Mouse (Mus musculus) c-Kit-positive CD71-positive TER-119-positive erythroid progenitor cells, embryonic 14.5 days (primary cell): ENCODE results near the gene Nrip2.
A peak's percentile ranks its signal among the peaks of the same experiment; 100 is the strongest.

Experiments
- DNase-seq: peaks from one replicate; pipeline ENCODE4 v3.0.0-alpha.2; 2013; ENCODE audit warnings: low spot score

The Nrip2 gene

DNA sequence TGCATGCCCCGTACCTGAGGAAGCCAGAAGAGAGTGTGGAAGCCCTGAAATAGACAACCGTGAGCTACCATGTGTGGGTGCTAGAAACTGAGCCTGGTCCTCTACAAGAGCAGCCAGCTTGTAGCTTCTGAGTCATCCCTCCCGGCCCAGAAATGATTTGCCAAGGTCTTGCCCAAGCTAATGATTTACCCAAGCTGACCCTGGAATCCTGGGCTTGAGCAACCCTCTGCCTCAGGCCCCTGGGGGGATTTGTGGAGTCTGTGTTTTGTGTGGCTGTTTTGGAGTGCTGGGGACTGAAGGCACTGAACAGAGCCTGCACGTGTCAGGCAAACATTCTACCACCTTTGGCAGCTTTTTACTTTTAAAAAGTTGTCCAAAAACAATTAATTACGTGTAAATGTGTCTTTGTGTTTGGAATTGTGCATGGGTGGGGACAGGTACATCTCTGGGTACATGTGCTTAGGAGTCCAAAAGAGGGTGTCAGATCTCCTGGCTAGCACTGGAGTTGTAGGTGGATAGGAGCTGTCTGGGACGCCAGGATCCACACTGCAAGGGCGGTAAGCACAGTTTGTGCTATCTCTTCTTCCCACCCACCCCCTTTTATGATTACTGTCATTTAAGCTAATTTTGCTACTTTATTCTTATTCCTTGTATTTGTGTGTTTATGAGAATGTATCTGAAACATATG, 1.4 kb upstream of the Nrip2 start:
- DNase-seq, result no peak

- DNase-seq, result no peak
These were observed 507 bp downstream of the Nrip2 start for GRCm38 (mm10) chr6:128399421-128400185.

- no peak for DNase-seq
These were observed 5.6 kb downstream of the Nrip2 start for GRCm38 (mm10) chr6:128404708-128405107.

GRCm38 (mm10) chr6:128408544-128409125, 9.5 kb downstream of the Nrip2 start:
- DNase-seq, result no peak

DNA sequence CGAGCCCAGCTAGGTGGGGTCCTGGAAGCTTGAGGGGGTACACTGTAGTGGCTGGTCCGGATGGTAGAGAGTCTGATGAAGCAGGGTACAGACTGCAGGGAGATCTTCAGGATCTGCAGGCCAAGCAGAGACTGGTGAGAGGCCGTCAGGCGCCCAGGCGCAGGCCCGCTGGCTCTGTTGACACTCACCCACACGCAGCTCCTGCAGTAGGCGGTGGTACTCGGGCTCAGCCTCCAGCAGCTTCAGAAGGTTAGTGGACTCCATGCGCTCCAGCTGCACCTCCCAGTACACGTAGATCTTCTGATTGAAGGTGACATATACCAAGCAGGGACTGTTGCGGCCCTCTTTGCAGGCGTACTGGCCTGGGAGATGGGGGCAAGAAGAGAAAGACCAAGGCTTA, 11.2 kb downstream of the Nrip2 start:
- DNase-seq, result no peak

GRCm38 (mm10) chr6:128411115-128411514, 12.0 kb downstream of the Nrip2 start:
- peak; percentile 64 for DNase-seq

DNA sequence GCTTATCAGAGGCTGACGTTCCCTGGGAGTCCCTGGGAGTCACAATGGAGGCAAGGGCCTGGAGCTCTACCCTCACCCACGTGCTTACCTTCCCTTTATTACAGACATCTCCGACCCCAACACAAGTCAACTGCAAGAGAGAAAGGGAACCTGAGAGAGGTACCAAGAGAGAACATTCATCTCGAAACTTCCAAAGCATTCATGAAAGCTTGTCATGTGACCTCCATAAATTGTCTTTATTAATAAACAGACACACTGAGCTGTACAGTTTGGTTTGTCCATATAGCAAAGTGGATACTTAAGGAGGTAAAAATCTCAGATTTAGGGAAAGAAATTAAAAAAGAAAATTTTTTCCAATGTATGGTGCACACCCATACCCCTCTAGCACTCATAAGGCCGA, 17.1 kb downstream of the Nrip2 start:
- no peak for DNase-seq

GRCm38 (mm10) chr6:128418076-128418475, 19.0 kb downstream of the Nrip2 start:
- no peak for DNase-seq

GRCm38 (mm10) chr6:128421036-128421435, 21.9 kb downstream of the Nrip2 start:
- no peak for DNase-seq

- no peak for DNase-seq
These were observed 22.4 kb downstream of the Nrip2 start for GRCm38 (mm10) chr6:128421480-128421879.

DNA sequence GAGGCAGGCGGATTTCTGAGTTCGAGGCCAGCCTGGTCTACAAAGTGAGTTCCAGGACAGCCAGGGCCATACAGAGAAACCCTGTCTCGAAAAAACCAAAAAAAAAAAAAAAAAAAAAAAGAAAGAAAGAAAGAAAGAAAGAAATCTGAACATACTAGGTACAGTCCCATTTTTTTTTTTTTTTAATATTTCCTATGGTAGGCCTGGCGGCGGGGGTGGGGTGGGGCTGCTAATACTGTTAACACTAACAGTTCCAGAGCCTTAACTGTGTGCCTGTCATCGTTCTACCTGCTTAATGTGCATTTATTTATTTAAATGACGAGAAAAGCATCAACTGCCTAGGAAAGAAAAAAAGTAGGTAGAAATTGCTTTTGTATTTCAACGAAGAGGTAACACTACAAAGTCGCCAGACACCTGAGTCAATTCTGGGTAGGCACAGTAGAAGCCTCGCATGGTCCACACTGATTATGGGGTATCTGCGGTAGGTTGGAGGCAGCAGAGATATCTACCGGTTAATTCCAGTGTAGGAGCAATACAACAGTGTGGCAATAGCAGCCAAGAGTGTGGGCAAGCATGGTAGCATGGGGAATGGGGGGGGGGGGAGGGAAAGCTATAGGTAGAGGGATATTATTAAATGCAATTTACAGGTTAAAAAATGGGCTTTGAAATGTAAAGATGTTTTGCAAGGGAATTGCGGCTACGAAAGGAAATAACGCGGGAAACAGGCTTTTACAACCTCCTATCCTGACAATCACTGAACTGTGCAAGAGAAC, 24.6 kb downstream of the Nrip2 start:
- DNase-seq, result peak; percentile 69

DNA sequence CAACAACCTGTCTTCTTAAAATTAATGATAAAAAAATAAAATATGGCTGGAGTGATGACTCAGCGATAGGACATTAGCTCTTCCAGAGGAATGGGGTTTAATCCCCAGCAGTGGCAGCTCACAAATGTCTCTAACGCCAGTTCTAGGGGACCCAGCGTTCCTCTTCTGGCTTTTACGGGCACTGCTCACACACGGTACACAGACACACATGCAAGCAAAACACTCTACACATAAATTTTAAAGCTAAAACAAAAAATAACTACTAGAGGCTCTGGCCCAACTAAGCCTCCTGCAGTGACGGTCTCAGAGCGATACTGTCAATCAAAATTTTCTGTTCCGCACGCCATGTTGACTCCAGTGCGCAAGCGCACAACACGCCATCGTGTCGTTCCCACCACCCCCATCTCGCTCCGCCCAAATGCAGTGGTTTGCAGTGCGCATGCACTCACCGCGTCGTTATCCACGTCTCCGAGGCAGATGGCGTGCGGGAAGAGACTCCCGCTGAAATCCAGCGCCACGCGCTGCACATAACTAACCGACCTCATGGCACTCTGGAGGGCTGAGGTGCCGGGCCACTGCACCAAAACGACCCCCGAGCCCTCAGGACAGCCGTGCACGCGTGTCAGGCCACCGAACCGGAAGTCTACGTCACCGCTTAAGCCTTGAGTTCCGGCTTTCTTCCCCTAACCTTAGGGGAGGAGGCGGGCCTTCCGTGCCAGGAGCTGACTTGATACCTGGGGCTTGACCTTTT, 25.3 kb downstream of the Nrip2 start, which contains the start of gene Itfg2:
Gene Itfg2, minus strand, starts transcription at position 663 of the 751 bp plus-strand sequence.
- DNase-seq, result peak; percentile 96

- no peak for DNase-seq
These were observed 25.9 kb downstream of the Nrip2 start for GRCm38 (mm10) chr6:128425046-128425445.

- DNase-seq, result no peak
These were observed 28.5 kb downstream of the Nrip2 start for GRCm38 (mm10) chr6:128427571-128427970.

GRCm38 (mm10) chr6:128429300-128429699, 30.2 kb downstream of the Nrip2 start:
- DNase-seq, result no peak

- DNase-seq, result no peak
These were observed 30.7 kb downstream of the Nrip2 start for GRCm38 (mm10) chr6:128429826-128430225.

- DNase-seq, result no peak
These were observed 33.3 kb downstream of the Nrip2 start for GRCm38 (mm10) chr6:128432356-128432915.

DNA sequence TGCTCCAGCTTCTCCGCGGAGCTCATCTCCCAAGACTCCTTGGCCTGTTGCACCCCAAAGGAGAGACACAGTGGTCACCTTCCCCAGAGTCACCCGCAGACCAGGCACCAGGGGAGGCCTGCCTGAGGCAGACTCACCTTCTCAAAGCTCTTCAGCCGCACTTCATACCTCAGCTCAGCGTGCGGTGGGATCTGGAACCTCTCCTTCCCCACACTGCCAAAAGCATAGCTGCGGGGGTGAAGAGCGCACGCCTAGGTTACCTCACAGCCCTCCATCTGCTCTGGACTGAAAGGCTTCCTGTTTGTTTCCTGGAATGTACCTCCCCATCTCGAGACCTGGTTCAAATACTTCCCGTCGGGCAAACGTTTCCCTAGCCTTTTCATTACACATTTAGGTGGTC, 34.5 kb downstream of the Nrip2 start:
- DNase-seq, result no peak

- no peak for DNase-seq
These were observed 36.4 kb downstream of the Nrip2 start for GRCm38 (mm10) chr6:128435474-128435873.

GRCm38 (mm10) chr6:128436356-128437005, 37.4 kb downstream of the Nrip2 start:
- DNase-seq, result no peak

- peak; percentile 29 for DNase-seq
These were observed 38.2 kb downstream of the Nrip2 start for GRCm38 (mm10) chr6:128437288-128437687.
